ENCODE assay signal across 9 mouse cellular contexts in genomic region chr11:77871436-77871835, GRCm38 (mm10). TPM values are rescaled to one million over a fixed set of nuclear protein-coding genes. Genes with fewer than 3 reads are reported as not detected.
DNase-seq lines count a peak whose midpoint lies in the region; ATAC-seq and TF ChIP-seq lines count a peak whose summit lies in the region.
"Had no signal": no experiment of that assay in that cellular context is flagged by ENCODE, and none has a peak within 500 bp of the region (broad histone marks: within the 10 kb centered on the region; RNA-seq: fewer than 3 reads in every experiment).

No protein-coding gene starts in this region.

- H3K4me1 ChIP-seq in midbrain, embryonic 14.5 days (ENCODE audit: control insufficient read depth, insufficient read depth, low read length): peaks cover 71% of the 10 kb centered on the region
- H3K4me1 ChIP-seq in midbrain, embryonic 11.5 days (ENCODE audit: control insufficient read depth, insufficient read depth, low read length): peaks cover 44% of the 10 kb centered on the region
- peaks cover 21% of the 10 kb centered on the region for H3K4me1 ChIP-seq in cortical plate, adult 2 months (ENCODE audit: control insufficient read depth, insufficient read depth, low read length)

- H3K9me3 ChIP-seq in midbrain, embryonic 14.5 days (ENCODE audit: control insufficient read depth, low read length): no peaks in the 10 kb centered on the region
- H3K9me3 ChIP-seq in midbrain, embryonic 11.5 days (ENCODE audit: control insufficient read depth, low read length): no peaks in the 10 kb centered on the region

- no peak for TF ChIP-seq CTCF in cortical plate, adult 2 months (IDR thresholded peaks at IDR 0.05; ENCODE audit: extremely low read depth, insufficient read depth, low read length)

- H3K4me3 ChIP-seq in midbrain, embryonic 14.5 days (replicated peaks; ENCODE audit: low read depth, low read length): no peak overlapping the region
- H3K4me3 ChIP-seq in midbrain, embryonic 11.5 days (ENCODE audit: low read depth, low read length): no peak overlapping the region
- no peak overlapping the region for H3K4me3 ChIP-seq in cortical plate, adult 2 months (ENCODE audit: insufficient read depth, low read length)

- H3K27me3 ChIP-seq in midbrain, embryonic 14.5 days (ENCODE audit: control insufficient read depth, insufficient read depth, low read length): no peaks in the 10 kb centered on the region
- peaks cover 2% of the 10 kb centered on the region; the same call in 1 of the 2 replicates for H3K27me3 ChIP-seq in midbrain, embryonic 11.5 days (ENCODE audit: control insufficient read depth, insufficient read depth, low read length)

- peak; percentile 73 for DNase-seq in midbrain, embryonic 14.5 days
- no peak for DNase-seq in midbrain, embryonic 11.5 days (ENCODE audit: low spot score, missing footprints)
- peak; percentile 75 to 83 for DNase-seq in layer of hippocampus, postnatal 14 days (ENCODE audit: low spot score in 2 of 2)
- DNase-seq in right cerebral cortex, postnatal 14 days: peak; percentile 71
- no peak for DNase-seq in testis, postnatal 14 days (ENCODE audit: low spot score)
- DNase-seq in lung, postnatal 25 days (ENCODE audit: low spot score): no peak

- WGBS in midbrain, embryonic 14.5 days: 15% methylated on average over 4 of the region's 4 CpGs
- 28% methylated on average over 4 of the region's 4 CpGs for WGBS in midbrain, embryonic 11.5 days

- no peaks in the 10 kb centered on the region for H3K36me3 ChIP-seq in midbrain, embryonic 14.5 days (ENCODE audit: control insufficient read depth, insufficient read depth, low read length)
- H3K36me3 ChIP-seq in midbrain, embryonic 11.5 days (ENCODE audit: control insufficient read depth, insufficient read depth, low read length): no peaks in the 10 kb centered on the region

- H3K27ac ChIP-seq in midbrain, embryonic 14.5 days (replicated peaks; ENCODE audit: low read depth, low read length): 0 out of 2 replicates have a peak overlapping the region, but pooled peaks have one; percentile 3
- no peak overlapping the region for H3K27ac ChIP-seq in midbrain, embryonic 11.5 days (ENCODE audit: low read depth, low read length)
- peak overlapping the region; percentile 3; the same call in 1 of the 2 replicates for H3K27ac ChIP-seq in cortical plate, adult 2 months (ENCODE audit: insufficient read depth, low read length)

- no peak for ATAC-seq in midbrain, embryonic 14.5 days (ENCODE audit: low FRiP score, low TSS enrichment)
- no peak for ATAC-seq in midbrain, embryonic 11.5 days (ENCODE audit: low FRiP score)

- no peak for TF ChIP-seq POLR2A in cortical plate, adult 2 months (IDR thresholded peaks at IDR 0.05; ENCODE audit: extremely low read depth, insufficient read depth, low read length)

- no peak overlapping the region for H3K4me2 ChIP-seq in midbrain, embryonic 14.5 days (ENCODE audit: low read length)
- no peak overlapping the region for H3K4me2 ChIP-seq in midbrain, embryonic 11.5 days

- no peak overlapping the region for H3K9ac ChIP-seq in midbrain, embryonic 14.5 days (replicated peaks; ENCODE audit: low read length)
- no peak overlapping the region for H3K9ac ChIP-seq in midbrain, embryonic 11.5 days (ENCODE audit: low read length)

RNA-seq across cellular contexts. Expression of gene Pipox, which starts 22.5 kb away (rescaled TPM):
- 4.0 and 4.2 TPM in 2 replicates for polyA plus RNA-seq in midbrain, embryonic 14.5 days (2014; fragmentation: Nextera tagmentation; extraction: Ambion mirVana)
- 12.1 and 12.6 TPM in 2 replicates for polyA plus RNA-seq in midbrain, embryonic 11.5 days (2014; fragmentation: Nextera tagmentation; extraction: Ambion mirVana)
- 3.2 and 3.8 TPM in 2 replicates for polyA plus RNA-seq in cortical plate, adult 2 months (2012; rRNA removed)
- 1 to 10 TPM in 1 of 2 experiments, under 1 TPM in 1; 0.88 to 1.4 TPM for total RNA-seq in layer of hippocampus, postnatal 14 days (2021)
- total RNA-seq: monocyte, adult 5-6 weeks had no signal

RNA-seq across cellular contexts. Expression of gene Sez6, which starts 59.2 kb away (rescaled TPM):
- polyA plus RNA-seq in midbrain, embryonic 14.5 days (2014; fragmentation: Nextera tagmentation; extraction: Ambion mirVana): 121 and 124 TPM in 2 replicates
- 7.2 and 8.6 TPM in 2 replicates for polyA plus RNA-seq in midbrain, embryonic 11.5 days (2014; fragmentation: Nextera tagmentation; extraction: Ambion mirVana)
- polyA plus RNA-seq in cortical plate, adult 2 months (2012; rRNA removed): 97.4 and 109 TPM in 2 replicates
- 100 to 1,000 TPM; 162 to 163 TPM for total RNA-seq in layer of hippocampus, postnatal 14 days (2021)
- total RNA-seq: liver, adult 2 months; monocyte, adult 5-6 weeks had no signal
- polyA plus RNA-seq: liver, adult 2 months had no signal

Comparison
In these comparisons a context has a peak if more than half of its experiments do, and no peak if none do; other contexts are left out.
1. DNase-seq: peak in midbrain, embryonic 14.5 days (single experiment), layer of hippocampus, postnatal 14 days (2 of 2) and right cerebral cortex, postnatal 14 days (single experiment); none in midbrain, embryonic 11.5 days (single experiment), testis, postnatal 14 days (single experiment) and lung, postnatal 25 days (single experiment).
2. RNA of gene Sez6, which starts 59.2 kb away (polyA plus RNA-seq): 121 to 124 TPM in midbrain, embryonic 14.5 days and 97.4 to 109 TPM in cortical plate, adult 2 months; 7.2 to 8.6 TPM in midbrain, embryonic 11.5 days; every median in the first group is over 10 times any median in the second.